Mouse (Mus musculus): ENCODE results near the gene Arhgap8.

DNA sequence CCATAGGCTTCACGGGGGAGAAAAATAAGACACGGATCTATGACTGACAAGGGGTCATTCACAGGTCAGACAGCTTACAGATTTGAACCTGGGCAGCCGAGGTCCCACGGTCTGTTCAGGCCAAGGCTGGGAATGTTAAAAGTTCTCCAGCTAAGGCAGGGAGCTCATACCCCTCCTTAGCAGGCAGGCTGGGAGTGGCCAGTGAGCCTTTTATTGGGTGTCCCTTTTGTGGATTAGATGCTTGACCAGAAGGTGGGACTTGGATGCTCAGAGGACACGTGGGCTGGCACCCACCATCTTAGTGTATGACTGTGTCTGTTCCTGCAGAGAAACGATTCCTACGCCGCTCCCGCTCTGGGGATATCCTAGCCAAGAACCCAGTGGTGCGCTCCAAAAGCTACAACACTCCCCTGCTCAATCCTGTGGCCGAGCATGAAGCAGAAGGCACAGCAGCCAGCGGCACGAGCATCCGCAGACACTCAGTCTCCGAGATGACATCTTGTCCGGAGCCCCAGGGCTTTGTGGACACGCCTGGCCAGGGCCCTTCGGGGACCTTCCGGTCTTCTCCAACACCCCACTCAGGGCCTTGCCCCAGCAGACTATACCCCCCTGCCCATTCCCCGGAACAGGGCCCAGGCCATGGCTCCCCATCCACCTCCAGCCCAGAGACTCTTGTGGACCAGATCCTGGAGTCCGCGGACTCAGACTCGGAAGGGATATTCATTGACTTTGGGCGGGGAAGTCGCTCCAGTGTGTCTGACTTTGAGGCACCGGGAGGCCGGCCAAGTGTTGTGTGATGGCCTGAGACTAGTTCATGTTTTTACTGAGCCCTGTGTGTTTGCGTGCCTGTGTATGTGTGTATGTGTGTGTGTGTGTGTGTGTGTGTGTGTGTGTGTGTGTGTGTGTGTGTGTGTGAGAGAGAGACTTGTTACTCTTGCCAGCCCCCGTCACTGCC lies 17.2 kb upstream of the Arhgap8 start:
- no peak for TF ChIP-seq CHD2 (IDR thresholded peaks at IDR 0.05; ENCODE audit: low read depth, low read length)
- no peak for TF ChIP-seq ZNF384 (IDR thresholded peaks at IDR 0.05; ENCODE audit: low read depth, low read length)
- TF ChIP-seq HCFC1 (IDR thresholded peaks at IDR 0.05; ENCODE audit: borderline replicate concordance, insufficient read depth, low read length), result no peak
